Mouse (Mus musculus) cortical plate, adult 2 months (tissue): Measurements from ENCODE around the gene Cacna2d2. TPM values are rescaled to one million over a fixed set of nuclear protein-coding genes. Genes with fewer than 3 reads are reported as not detected.

ENCODE experiments used
- H3K27ac ChIP-seq: fragments of 200-500 bp; 2 replicates; pipeline ENCODE4 v1.5.1; 2012; ENCODE audit warnings: low read length, control low read depth, inconsistent platforms; ENCODE audit not compliant: insufficient read depth
- H3K4me1 ChIP-seq: fragments of 200-500 bp; 2 replicates; pipeline ENCODE4 v1.6.1; 2011; ENCODE audit warnings: low read length; ENCODE audit not compliant: control insufficient read depth, insufficient read depth
- H3K4me3 ChIP-seq: fragments of 200-500 bp; 2 replicates; pipeline ENCODE4 v1.5.1; 2011; ENCODE audit warnings: mild to moderate bottlenecking, low read length, control low read depth; ENCODE audit not compliant: insufficient read depth
- CTCF ChIP-seq: fragments of 200-500 bp; IDR thresholded peaks from 2 replicates; pipeline ENCODE4 v1.5.1; 2011; ENCODE audit warnings: mild to moderate bottlenecking, control low read depth, low read length; ENCODE audit not compliant: insufficient read depth; ENCODE audit errors: extremely low read depth
- POLR2A ChIP-seq: fragments of 200-500 bp; IDR thresholded peaks from 2 replicates; pipeline ENCODE4 v1.6.1; 2011; ENCODE audit warnings: mild to moderate bottlenecking, low read length, control low read depth; ENCODE audit not compliant: insufficient read depth; ENCODE audit errors: extremely low read depth
- polyA plus RNA-seq: library from polyadenylated mRNA; depleted of rRNA; stranded (reverse); fragments of >200 nt; gene quantifications from 2 replicates; pipeline ENCODE4 v1.2.3, GENCODE M21; 2012

Cacna2d2 gene
- polyA plus RNA-seq, 1 experiment = 32.9 TPM

DNA sequence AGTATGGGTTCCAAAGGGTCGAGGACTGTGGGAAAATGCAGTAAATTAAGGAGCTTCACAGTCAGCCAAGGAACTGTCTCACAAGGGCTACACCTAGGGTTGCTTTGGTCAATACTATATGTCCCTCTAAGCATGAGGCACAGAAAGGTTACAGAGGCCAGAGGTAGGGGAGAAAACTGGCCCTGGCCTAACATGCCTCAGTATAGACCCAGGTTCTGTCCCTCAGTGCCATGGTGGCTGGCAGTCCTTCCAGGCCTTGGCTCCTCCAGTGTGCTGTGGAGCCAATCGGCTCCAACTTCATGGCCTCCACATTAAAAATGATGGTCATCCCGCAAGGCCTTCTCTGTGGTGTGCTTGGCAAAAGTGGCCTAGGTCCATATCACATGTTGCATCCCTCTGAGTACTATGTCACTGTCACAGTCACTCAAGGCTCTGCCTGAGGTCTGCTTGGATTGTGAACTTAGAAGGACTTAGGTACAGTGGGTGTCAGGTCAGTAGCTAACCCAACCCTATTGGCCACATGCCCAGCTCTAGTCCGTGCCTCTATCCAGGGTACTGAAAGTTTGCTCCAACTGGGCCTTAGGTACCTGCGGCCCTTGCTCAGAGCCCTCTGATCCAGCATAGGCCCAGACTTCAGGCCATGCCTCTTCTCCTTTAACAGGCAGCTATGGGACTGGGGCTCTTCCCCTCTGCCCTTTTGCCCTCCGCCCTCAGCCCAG, 87.3 kb downstream of the Cacna2d2 start:
- H3K4me1 ChIP-seq = no peaks in the 10 kb centered on the region; the same call in 1 of the 2 replicates
- H3K4me3 ChIP-seq = no peak overlapping the region
- no peak overlapping the region for H3K27ac ChIP-seq
- TF ChIP-seq CTCF (no peak), POLR2A (no peak)

GRCm38 (mm10) chr9:107490146-107490545, 90.7 kb downstream of the Cacna2d2 start:
- H3K4me1 ChIP-seq = no peaks in the 10 kb centered on the region
- no peak overlapping the region for H3K4me3 ChIP-seq
- TF ChIP-seq POLR2A (no peak), CTCF (no peak)
- no peak overlapping the region for H3K27ac ChIP-seq

GRCm38 (mm10) chr9:107490625-107491024, 91.2 kb downstream of the Cacna2d2 start:
- TF ChIP-seq CTCF (no peak), POLR2A (no peak)
- Histone ChIP-seq H3K4me3 (no peak overlapping the region), H3K4me1 (no peaks in the 10 kb centered on the region), H3K27ac (no peak overlapping the region)

DNA sequence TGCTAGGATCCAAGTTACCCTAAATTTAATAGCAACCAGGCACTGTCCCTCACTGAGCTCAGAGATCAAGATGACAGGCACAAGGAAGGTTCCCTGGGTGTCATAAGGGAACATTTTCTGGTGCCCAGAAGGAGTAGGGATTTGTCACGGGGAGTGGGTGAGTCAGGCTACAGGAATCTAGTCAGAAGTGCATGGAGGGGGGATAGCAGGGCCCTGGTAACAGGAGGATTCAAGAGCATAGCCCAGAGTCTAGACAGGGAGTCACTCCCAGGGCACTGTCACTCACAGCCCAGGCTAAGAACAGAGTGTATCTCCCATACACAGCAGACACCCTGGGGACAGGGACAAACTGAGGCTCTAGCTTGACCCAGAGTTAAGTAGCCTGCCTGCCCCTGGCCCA, 94.1 kb downstream of the Cacna2d2 start:
- Histone ChIP-seq H3K4me1 (no peaks in the 10 kb centered on the region), H3K27ac (no peak overlapping the region), H3K4me3 (no peak overlapping the region)
- TF ChIP-seq CTCF = no peak
- no peak for TF ChIP-seq POLR2A

- TF ChIP-seq POLR2A = no peak
- no peak for TF ChIP-seq CTCF
- Histone ChIP-seq H3K27ac (no peak overlapping the region), H3K4me3 (no peak overlapping the region), H3K4me1 (no peaks in the 10 kb centered on the region)
Measured at GRCm38 (mm10) chr9:107494238-107494637, 94.8 kb downstream of the Cacna2d2 start.

DNA sequence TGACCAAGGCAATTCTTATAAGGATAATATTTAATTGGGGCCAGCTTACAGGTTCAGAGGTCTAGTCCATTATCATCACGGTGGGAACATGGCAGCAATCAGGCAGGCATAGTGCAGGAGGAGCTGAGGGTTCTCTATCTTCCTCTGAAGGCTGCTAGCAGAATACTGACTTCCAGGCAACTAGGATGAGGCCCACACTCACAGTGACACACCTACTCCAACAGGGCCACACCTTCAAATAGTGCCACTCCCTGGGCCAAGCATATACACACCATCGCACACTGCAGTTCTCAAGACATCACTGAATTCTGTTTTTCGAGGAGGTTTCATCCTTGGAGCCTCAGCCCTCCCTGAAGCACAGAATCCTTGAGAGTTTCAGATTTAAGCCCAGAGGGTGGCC, 96.9 kb downstream of the Cacna2d2 start:
- TF ChIP-seq CTCF = no peak
- TF ChIP-seq POLR2A = no peak
- H3K27ac ChIP-seq = no peak overlapping the region
- no peak overlapping the region for H3K4me3 ChIP-seq
- H3K4me1 ChIP-seq = no peaks in the 10 kb centered on the region

GRCm38 (mm10) chr9:107500708-107501286, 101.4 kb downstream of the Cacna2d2 start:
- Histone ChIP-seq H3K4me1 (no peaks in the 10 kb centered on the region), H3K4me3 (no peak overlapping the region), H3K27ac (no peak overlapping the region)
- TF ChIP-seq CTCF (no peak), POLR2A (no peak)

DNA sequence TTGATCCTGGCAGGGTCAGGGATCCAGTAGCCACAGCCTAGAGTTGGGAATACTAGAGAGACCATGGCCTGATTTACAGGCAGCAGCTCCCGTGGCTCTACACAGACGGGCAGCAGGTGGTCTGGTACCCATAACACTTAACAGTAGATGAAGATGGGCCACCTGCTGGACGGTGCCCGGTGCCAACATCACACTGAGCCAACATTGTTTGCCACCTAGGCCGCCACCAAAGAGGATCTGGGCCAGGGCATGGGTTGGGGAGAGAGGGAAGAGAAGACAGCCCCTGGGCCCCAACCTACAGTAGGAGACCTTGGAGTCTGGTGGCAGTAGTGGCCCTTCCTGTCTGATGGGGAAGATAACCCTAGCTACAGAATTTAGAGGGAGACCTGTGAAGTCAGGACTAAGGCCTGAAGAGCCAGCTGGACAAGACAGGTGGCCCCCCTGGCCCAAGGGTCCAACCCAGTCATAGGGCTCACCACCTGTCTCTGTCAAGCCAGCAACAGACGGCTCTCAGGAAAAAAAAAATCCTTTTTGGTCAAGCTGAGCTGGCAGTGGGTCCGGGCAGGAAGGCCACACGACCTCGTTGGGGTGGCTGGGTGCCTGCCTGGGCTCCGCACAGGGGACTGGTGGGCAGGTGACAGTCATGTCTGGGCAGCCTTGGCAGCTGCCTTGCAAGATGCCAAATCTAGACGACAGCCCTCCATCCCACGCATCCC, 102.9 kb downstream of the Cacna2d2 start:
- H3K4me1 ChIP-seq = no peaks in the 10 kb centered on the region
- TF ChIP-seq POLR2A (no peak), CTCF (no peak)
- H3K27ac ChIP-seq = no peak overlapping the region
- H3K4me3 ChIP-seq = no peak overlapping the region

DNA sequence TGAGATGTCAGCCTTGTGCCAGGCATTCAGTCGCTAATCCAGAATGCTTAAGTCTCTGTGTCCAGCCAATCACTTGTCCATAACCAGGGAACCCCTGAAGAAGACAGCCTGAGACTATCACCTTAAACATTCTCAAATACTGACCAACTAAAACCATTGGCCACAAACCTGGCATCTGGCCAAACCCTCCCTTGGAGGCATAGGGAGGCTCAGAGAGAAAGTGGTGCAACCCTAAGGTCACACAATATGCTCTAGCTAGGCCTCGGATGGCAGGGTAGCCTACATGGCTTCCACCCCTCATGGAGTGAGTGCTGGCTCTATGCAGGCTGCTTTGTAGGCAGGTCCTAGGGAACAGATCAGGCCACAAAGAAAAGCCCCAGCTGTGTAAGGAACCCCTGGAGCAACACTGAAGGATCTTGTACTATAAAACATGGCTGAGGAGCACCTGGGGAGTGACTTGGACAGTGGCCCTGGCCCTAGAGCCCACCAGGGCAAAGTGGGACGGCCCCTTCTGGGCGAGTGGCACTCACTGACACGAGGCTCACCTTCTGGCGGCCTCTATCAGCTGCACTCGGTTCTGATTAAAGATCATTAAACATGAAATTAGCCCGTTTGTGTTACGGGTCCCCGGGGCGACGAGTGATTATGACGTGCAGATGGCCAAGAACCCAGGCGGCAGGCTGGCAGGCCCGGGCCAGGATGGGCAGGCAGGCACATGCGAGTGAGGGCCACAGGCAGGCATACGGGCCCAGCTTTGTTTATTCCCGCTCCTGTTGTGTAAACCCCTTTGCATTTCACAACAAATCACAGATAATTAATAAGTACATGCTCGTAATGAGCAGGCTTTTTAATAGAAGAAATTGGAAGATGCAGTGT, 105.5 kb downstream of the Cacna2d2 start:
- H3K4me1 ChIP-seq = no peaks in the 10 kb centered on the region
- TF ChIP-seq POLR2A = no peak
- TF ChIP-seq CTCF = no peak
- no peak overlapping the region for H3K4me3 ChIP-seq
- no peak overlapping the region for H3K27ac ChIP-seq
